Mouse (Mus musculus): ENCODE data around the gene Il13. TPM values are rescaled to one million over a fixed set of nuclear protein-coding genes. Genes with fewer than 3 reads are reported as not detected.

Gene Il13
- polyA plus RNA-seq, 1 experiment from 2014 or later: not detected

- no peak for ATAC-seq (replicated peaks)
- Histone ChIP-seq H3K9me3 (no peaks in the 10 kb centered on the region), H3K36me3 (no peaks in the 10 kb centered on the region), H3K9ac (replicated peaks) (no peak overlapping the region), H3K27ac (replicated peaks) (no peak overlapping the region), H3K4me2 (replicated peaks) (no peak overlapping the region), H3K27me3 (no peaks in the 10 kb centered on the region), H3K4me3 (no peak overlapping the region), H3K4me1 (peaks cover 5% of the 10 kb centered on the region)
- 83% methylated on average over 6 of the region's 6 CpGs for WGBS
Observed at GRCm38 (mm10) chr11:53609231-53609630, 25.3 kb downstream of the Il13 start.

GRCm38 (mm10) chr11:53605609-53606008, 28.9 kb downstream of the Il13 start:
- no peak overlapping the region for H3K4me2 ChIP-seq (replicated peaks)
- H3K27ac ChIP-seq (replicated peaks): no peak overlapping the region
- no peak overlapping the region for H3K4me3 ChIP-seq
- peaks cover 5% of the 10 kb centered on the region for H3K4me1 ChIP-seq
- WGBS: 7% methylated on average over 12 of the region's 12 CpGs
- ATAC-seq (replicated peaks): no peak
- H3K9me3 ChIP-seq: no peaks in the 10 kb centered on the region
- H3K9ac ChIP-seq (replicated peaks): no peak overlapping the region
- H3K36me3 ChIP-seq: peaks cover 20% of the 10 kb centered on the region
- no peaks in the 10 kb centered on the region for H3K27me3 ChIP-seq

- Histone ChIP-seq H3K9ac (replicated peaks) (no peak overlapping the region), H3K27me3 (no peaks in the 10 kb centered on the region), H3K4me3 (no peak overlapping the region), H3K9me3 (no peaks in the 10 kb centered on the region), H3K36me3 (peaks cover 26% of the 10 kb centered on the region), H3K27ac (replicated peaks) (no peak overlapping the region), H3K4me1 (peaks cover 5% of the 10 kb centered on the region), H3K4me2 (replicated peaks) (no peak overlapping the region)
- WGBS: 94% methylated on average over 3 of the region's 3 CpGs
- no peak for ATAC-seq (replicated peaks)
Observed at GRCm38 (mm10) chr11:53604983-53605382, 29.5 kb downstream of the Il13 start.

- Histone ChIP-seq H3K36me3 (peaks cover 87% of the 10 kb centered on the region), H3K9ac (replicated peaks) (no peak overlapping the region), H3K4me1 (no peaks in the 10 kb centered on the region), H3K27me3 (no peaks in the 10 kb centered on the region), H3K4me2 (replicated peaks) (no peak overlapping the region), H3K9me3 (no peaks in the 10 kb centered on the region), H3K4me3 (no peak overlapping the region), H3K27ac (replicated peaks) (no peak overlapping the region)
- WGBS: 93% methylated on average over 5 of the region's 5 CpGs
- no peak for ATAC-seq (replicated peaks)
Observed at GRCm38 (mm10) chr11:53591116-53591515, 43.4 kb downstream of the Il13 start.

DNA sequence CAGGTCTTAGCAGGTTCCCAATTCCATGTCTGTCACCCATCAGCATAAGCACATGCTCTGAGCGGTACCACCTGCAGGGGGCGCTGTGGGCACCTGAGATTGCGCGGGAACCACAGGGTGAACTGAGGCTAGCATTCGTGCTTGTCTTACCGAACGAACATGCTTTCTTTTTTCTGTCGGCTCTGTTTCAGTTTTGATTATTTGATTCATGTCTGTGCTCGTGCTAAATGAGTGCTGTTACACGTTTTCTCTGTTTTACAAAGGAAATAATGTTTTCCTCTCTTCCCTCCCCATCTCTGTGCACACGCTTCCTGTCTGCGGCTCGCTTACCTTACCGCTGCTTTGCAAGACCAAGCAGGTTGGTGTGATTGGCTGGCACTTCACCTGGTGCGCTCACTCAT, 44.1 kb downstream of the Il13 start:
- ATAC-seq (replicated peaks): no peak
- no peak overlapping the region for H3K27ac ChIP-seq (replicated peaks)
- WGBS: 40% methylated on average over 15 of the region's 15 CpGs
- H3K27me3 ChIP-seq: no peaks in the 10 kb centered on the region
- no peaks in the 10 kb centered on the region for H3K9me3 ChIP-seq
- no peaks in the 10 kb centered on the region for H3K4me1 ChIP-seq
- H3K4me2 ChIP-seq (replicated peaks): no peak overlapping the region
- no peak overlapping the region for H3K4me3 ChIP-seq
- H3K36me3 ChIP-seq: peaks cover 89% of the 10 kb centered on the region
- no peak overlapping the region for H3K9ac ChIP-seq (replicated peaks)

DNA sequence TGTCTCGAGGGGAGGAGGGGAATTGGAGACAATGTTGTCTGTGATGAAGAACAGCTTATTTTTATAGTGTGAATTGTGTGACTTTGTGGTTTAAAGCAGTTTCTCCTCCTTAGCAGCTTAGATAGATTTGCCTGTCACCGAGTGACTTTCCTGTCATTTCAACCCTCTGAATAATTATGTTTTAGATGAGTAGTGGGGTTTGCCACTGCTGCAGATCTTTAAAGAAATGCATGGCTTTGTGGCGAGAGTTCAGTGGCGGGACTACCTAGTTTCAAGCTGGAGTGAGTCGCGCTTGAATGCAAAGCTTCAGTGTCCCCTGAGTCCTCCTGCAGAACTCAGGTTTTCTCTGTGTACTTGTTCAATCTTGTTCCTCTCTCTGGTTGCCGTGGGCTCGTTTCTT, 46.2 kb downstream of the Il13 start:
- Histone ChIP-seq H3K4me2 (replicated peaks) (no peak overlapping the region), H3K9me3 (no peaks in the 10 kb centered on the region), H3K27ac (replicated peaks) (no peak overlapping the region), H3K9ac (replicated peaks) (no peak overlapping the region), H3K27me3 (no peaks in the 10 kb centered on the region), H3K36me3 (peaks cover 89% of the 10 kb centered on the region), H3K4me1 (no peaks in the 10 kb centered on the region), H3K4me3 (no peak overlapping the region)
- ATAC-seq (replicated peaks): no peak
- 85% methylated on average over 8 of the region's 8 CpGs for WGBS

GRCm38 (mm10) chr11:53585510-53585909, 49.0 kb downstream of the Il13 start:
- Histone ChIP-seq H3K4me1 (no peaks in the 10 kb centered on the region), H3K4me2 (replicated peaks) (no peak overlapping the region), H3K4me3 (no peak overlapping the region), H3K27me3 (no peaks in the 10 kb centered on the region), H3K9ac (replicated peaks) (no peak overlapping the region), H3K36me3 (peaks cover 84% of the 10 kb centered on the region), H3K27ac (replicated peaks) (no peak overlapping the region), H3K9me3 (no peaks in the 10 kb centered on the region)
- 98% methylated on average over 6 of the region's 6 CpGs for WGBS
- ATAC-seq (replicated peaks): no peak

- H3K9ac ChIP-seq (replicated peaks): no peak overlapping the region
- no peaks in the 10 kb centered on the region for H3K9me3 ChIP-seq
- H3K27ac ChIP-seq (replicated peaks): no peak overlapping the region
- no peaks in the 10 kb centered on the region for H3K4me1 ChIP-seq
- no peak overlapping the region for H3K4me3 ChIP-seq
- H3K4me2 ChIP-seq (replicated peaks): no peak overlapping the region
- H3K27me3 ChIP-seq: no peaks in the 10 kb centered on the region
- 70% methylated on average over 3 of the region's 3 CpGs for WGBS
- peaks cover 86% of the 10 kb centered on the region for H3K36me3 ChIP-seq
- ATAC-seq (replicated peaks): no peak
Observed at GRCm38 (mm10) chr11:53584849-53585248, 49.7 kb downstream of the Il13 start.

DNA sequence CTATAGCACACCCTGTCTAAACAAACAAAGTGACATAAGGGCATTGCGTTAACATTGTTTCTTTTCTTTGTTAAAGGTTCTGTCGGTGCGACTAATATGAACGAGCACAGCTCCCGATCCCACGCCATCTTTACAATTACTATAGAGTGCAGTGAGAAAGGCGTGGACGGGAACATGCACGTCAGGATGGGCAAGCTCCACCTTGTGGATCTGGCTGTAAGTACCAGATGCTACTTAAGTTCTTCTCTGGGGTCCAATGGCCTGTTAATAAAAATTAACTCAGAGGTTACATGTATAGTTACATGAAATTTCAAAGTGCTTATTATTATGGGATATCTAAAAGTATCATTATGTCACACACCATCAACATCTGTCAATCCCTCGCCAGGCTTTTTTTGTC, 51.4 kb downstream of the Il13 start:
- 69% methylated on average over 10 of the region's 10 CpGs for WGBS
- H3K36me3 ChIP-seq: peaks cover 82% of the 10 kb centered on the region
- no peaks in the 10 kb centered on the region for H3K9me3 ChIP-seq
- no peak overlapping the region for H3K4me2 ChIP-seq (replicated peaks)
- no peaks in the 10 kb centered on the region for H3K27me3 ChIP-seq
- H3K9ac ChIP-seq (replicated peaks): no peak overlapping the region
- H3K4me1 ChIP-seq: no peaks in the 10 kb centered on the region
- H3K4me3 ChIP-seq: no peak overlapping the region
- no peak for ATAC-seq (replicated peaks)
- no peak overlapping the region for H3K27ac ChIP-seq (replicated peaks)

Other genes starting within 250 kb of the Il13 start
- not detected in 2 replicates for gene Leap2, start 211.5 kb downstream of the Il13 start, polyA plus RNA-seq (2015; fragmentation: Nextera tagmentation; extraction: Ambion mirVana)
- gene Uqcrq, start 203.9 kb downstream of the Il13 start, polyA plus RNA-seq (2015; fragmentation: Nextera tagmentation; extraction: Ambion mirVana): 589 and 615 TPM in 2 replicates
- gene Gdf9, start 203.7 kb downstream of the Il13 start, polyA plus RNA-seq (2015; fragmentation: Nextera tagmentation; extraction: Ambion mirVana): 3.3 and 4.0 TPM in 2 replicates
- 0.08 TPM in 1 of 2 replicates, not detected in the other for gene Gm10447, start 177.6 kb downstream of the Il13 start, polyA plus RNA-seq (2015; fragmentation: Nextera tagmentation; extraction: Ambion mirVana)
- gene Shroom1, start 177.5 kb downstream of the Il13 start, polyA plus RNA-seq (2015; fragmentation: Nextera tagmentation; extraction: Ambion mirVana): 1.6 and 2.3 TPM in 2 replicates
- not detected in 2 replicates for gene Gm9837, start 164.2 kb downstream of the Il13 start, polyA plus RNA-seq (2015; fragmentation: Nextera tagmentation; extraction: Ambion mirVana)
- gene Gm9945, start 154.5 kb downstream of the Il13 start, polyA plus RNA-seq (2015; fragmentation: Nextera tagmentation; extraction: Ambion mirVana): 0.50 TPM in 1 of 2 replicates, not detected in the other
- 1.8 and 1.9 TPM in 2 replicates for gene Sowaha, start 154.4 kb downstream of the Il13 start, polyA plus RNA-seq (2015; fragmentation: Nextera tagmentation; extraction: Ambion mirVana)
- 21.6 and 23.1 TPM in 2 replicates for gene Sept8, start 115.4 kb downstream of the Il13 start, polyA plus RNA-seq (2015; fragmentation: Nextera tagmentation; extraction: Ambion mirVana)
- gene Kif3a, start 67.3 kb downstream of the Il13 start, polyA plus RNA-seq (2015; fragmentation: Nextera tagmentation; extraction: Ambion mirVana): 262 and 280 TPM in 2 replicates
- gene Il4, start 16.0 kb downstream of the Il13 start, polyA plus RNA-seq (2015; fragmentation: Nextera tagmentation; extraction: Ambion mirVana): 3.9 and 4.3 TPM in 2 replicates
- gene Rad50, start 72.6 kb upstream of the Il13 start, polyA plus RNA-seq (2015; fragmentation: Nextera tagmentation; extraction: Ambion mirVana): 14.0 and 15.2 TPM in 2 replicates
- not detected in 2 replicates for gene Il5, start 86.1 kb upstream of the Il13 start, polyA plus RNA-seq (2015; fragmentation: Nextera tagmentation; extraction: Ambion mirVana)
- gene Irf1, start 135.3 kb upstream of the Il13 start, polyA plus RNA-seq (2015; fragmentation: Nextera tagmentation; extraction: Ambion mirVana): 2.9 and 3.3 TPM in 2 replicates
- not detected in 2 replicates for gene Gm17334, start 138.5 kb upstream of the Il13 start, polyA plus RNA-seq (2015; fragmentation: Nextera tagmentation; extraction: Ambion mirVana)
- 0.28 TPM in 1 of 2 replicates, not detected in the other for gene Gm12216, start 224.6 kb upstream of the Il13 start, polyA plus RNA-seq (2015; fragmentation: Nextera tagmentation; extraction: Ambion mirVana)